Mouse (Mus musculus) left cerebral cortex, adult 9 months (tissue): Measurements from ENCODE around the gene Notch1.

Experiments used
- DNase-seq, 2 experiments: peaks; one replicate each; pipeline ENCODE4 v3.0.0; 2022; ENCODE audit warnings: low spot score in 2 of 2

Gene Notch1

GRCm38 (mm10) chr2:26481724-26482495, 34.6 kb downstream of the Notch1 start:
- DNase-seq, result no peak

- DNase-seq, result no peak
Observed at GRCm38 (mm10) chr2:26480911-26481310, 35.6 kb downstream of the Notch1 start.

GRCm38 (mm10) chr2:26478685-26479205, 37.7 kb downstream of the Notch1 start:
- no peak for DNase-seq

- DNase-seq, result no peak
Observed at GRCm38 (mm10) chr2:26477911-26478310, 38.6 kb downstream of the Notch1 start.

GRCm38 (mm10) chr2:26475505-26476430, 40.7 kb downstream of the Notch1 start:
- DNase-seq, result no peak

GRCm38 (mm10) chr2:26474789-26475504, 41.5 kb downstream of the Notch1 start:
- no peak for DNase-seq

GRCm38 (mm10) chr2:26472312-26473090, 44.0 kb downstream of the Notch1 start:
- no peak for DNase-seq

GRCm38 (mm10) chr2:26471652-26472285, 44.7 kb downstream of the Notch1 start:
- DNase-seq, result no peak

- DNase-seq, result no peak
Observed at GRCm38 (mm10) chr2:26470967-26471366, 45.5 kb downstream of the Notch1 start.

- DNase-seq, result no peak
Observed at GRCm38 (mm10) chr2:26468376-26468775, 48.1 kb downstream of the Notch1 start.

- DNase-seq, result no peak
Observed at GRCm38 (mm10) chr2:26463412-26463811, 53.1 kb downstream of the Notch1 start.

- DNase-seq, result no peak
Observed at GRCm38 (mm10) chr2:26462980-26463379, 53.5 kb downstream of the Notch1 start.

- DNase-seq, result no peak
Observed at GRCm38 (mm10) chr2:26461667-26462066, 54.8 kb downstream of the Notch1 start.

GRCm38 (mm10) chr2:26460837-26461236, 55.6 kb downstream of the Notch1 start:
- no peak for DNase-seq

- DNase-seq, result no peak
Observed at GRCm38 (mm10) chr2:26460097-26460646, 56.3 kb downstream of the Notch1 start.

GRCm38 (mm10) chr2:26459478-26459877, 57.0 kb downstream of the Notch1 start:
- no peak for DNase-seq

- DNase-seq, result no peak
Observed at GRCm38 (mm10) chr2:26458402-26459124, 57.9 kb downstream of the Notch1 start.

GRCm38 (mm10) chr2:26449121-26450060, 67.1 kb downstream of the Notch1 start:
- peak in 1 of 2 experiments; percentile 89 for DNase-seq
